Mouse (Mus musculus) thymus, postnatal 25 days (tissue): Measurements from ENCODE around the gene Pkp4.
"Not testable (repeated sequence)": the region's sequence is repeated elsewhere in the genome, so short reads cannot be mapped to it uniquely, and the experiment has no call there.

ENCODE experiments used
- DNase-seq: peaks from one replicate; pipeline ENCODE4 v3.0.0; 2022

Pkp4 gene

DNA sequence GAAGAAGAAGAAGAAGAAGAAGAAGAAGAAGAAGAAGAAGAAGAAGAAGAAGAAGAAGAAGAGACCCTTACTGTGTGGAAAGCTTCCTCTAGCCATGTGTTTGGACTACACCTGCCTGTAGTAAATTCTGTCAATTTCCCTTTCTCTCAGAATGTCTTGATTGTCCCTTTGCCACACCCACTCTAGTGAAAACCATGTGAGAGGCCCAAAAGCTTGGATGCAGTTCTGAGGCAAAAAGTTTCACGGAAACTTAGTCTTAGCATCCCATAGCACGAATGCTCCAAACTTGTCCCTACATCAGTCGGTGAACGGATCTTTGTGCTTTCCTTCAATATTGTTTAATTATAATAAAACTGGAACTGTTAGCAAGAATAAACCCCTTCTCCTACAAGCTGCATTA is 234.0 kb downstream of the Pkp4 start:
- no peak for DNase-seq

DNA sequence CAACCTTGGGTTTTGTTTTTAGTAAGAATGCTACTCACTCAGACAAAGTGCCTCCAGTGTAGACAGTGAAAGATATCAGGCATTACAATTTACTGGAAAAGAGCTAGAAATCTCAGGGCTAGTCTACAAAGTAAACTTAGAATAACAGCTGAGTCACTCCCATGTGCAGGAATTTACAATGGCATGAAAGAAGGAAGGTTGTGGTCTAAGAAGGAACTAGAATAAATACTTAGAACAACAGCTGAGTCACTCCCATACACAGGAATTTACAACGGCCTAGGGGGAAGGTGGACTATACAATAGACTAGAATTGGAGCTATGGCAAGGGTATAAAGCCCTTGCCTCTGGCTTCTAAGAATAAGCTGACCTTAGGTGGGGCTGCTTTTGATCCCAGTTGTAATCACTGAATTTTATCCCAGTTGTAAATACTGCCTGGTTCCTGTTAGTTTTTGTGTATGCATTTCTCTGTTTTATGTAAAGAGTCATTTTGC is 234.6 kb downstream of the Pkp4 start:
- DNase-seq: not testable (repeated sequence)

DNA sequence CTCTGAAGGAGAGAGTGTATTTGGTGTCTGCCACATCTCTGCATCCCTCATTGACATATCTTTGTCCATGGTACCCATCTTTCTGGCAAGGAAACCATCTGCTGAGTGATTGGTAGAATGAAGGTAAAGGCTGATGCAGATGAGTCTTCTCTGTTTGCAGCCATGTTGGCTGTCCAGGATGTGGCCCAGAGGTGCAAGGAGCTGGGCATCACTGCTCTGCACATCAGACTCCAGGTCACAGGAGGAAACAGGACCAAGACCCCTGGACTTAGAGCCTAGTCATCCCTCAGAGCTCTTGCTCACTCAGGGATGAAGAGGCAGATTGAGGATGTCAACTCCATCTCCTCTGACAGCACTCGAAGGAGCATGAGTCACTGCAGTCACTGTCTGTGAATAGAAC is 235.9 kb downstream of the Pkp4 start:
- DNase-seq: no peak

DNA sequence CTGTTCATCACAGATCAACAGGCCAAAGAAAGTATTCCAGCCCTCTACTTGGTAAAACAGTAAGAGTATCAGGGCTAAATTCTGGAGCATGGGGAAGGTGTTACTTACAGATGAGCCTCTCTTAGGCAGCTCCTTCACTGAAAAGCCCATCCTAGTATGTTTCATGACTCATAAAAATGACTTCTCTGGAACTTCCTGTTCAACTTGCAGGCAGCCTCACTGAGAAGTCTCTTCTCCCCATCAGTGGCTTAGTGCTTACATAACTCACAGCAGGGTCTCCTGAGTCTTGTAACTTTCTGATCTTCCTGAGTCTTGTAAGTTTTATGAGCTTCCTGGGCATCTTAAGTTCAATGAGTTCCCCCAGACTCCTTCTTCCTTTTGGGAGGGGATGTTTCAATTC is 236.9 kb downstream of the Pkp4 start:
- DNase-seq: no peak

DNA sequence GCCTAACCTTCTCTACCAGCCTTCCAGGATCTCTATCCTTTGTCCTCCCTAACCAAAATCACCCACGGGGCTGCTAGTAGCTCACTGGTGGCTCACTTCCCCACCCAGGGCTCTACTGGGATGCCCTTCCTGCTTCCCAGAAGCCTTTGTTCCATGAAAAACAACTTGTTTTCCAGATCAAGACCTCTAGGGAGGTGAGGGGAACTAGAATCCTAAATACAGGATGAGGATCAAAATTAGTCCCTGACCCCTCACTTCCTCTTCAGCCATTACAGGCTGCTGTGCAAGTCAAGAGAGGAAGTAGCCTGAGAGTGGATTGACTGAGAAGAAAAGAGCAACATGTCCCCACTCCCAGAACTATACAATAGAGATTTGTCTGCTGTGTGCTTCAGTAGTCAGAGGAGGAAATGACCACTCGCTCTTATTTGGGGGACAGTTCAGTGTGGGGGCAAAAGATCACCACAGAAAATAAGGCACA is 240.3 kb downstream of the Pkp4 start:
- DNase-seq: no peak

DNA sequence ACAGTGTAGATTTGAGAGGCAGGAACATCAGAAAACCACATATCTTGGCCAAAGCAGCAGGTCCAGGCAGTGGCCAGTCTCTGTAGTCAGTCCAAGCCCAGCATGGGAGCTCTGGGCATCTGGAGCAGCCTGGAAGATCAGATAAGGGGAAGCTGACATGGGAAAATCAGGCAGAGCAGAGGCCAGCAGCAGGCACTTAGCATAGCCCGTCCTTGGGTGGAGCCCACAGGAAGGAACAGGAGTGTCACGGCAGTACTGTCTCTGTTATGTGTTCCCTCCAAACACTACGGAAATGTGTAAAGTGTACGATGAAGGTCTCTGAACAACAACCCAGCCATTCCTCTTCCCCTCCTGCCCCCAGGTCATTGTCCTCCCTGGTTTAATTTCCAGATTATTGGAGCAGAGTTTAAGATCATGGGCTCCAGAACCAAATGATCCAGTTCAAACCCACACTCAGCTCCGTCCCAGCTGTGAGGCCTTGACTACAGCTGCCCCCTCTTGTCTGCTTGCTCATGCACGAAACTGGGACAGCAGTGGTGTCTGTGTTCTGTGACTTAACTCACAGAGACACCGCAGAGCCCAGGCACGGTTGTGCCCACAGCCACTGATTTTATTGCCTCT is 241.3 kb downstream of the Pkp4 start:
- DNase-seq: no peak

DNA sequence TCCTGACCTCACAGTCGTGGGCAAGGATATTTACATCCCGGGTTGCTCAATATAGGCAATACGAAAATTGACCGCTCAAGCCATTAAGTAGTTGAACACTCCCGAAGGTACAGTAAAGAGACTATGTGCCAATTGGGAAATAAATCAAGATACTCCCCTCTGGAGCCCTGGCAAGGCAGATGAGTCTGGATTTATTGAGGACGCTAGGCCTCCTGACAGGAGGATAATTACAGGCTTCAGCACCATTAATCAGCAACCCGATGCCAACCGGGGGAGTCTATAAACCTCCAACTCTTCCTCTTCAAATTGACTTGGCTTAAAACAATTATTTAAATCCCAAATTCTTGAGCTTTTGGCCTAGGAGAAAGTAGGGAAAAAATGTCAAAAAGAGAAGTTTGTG is 243.4 kb downstream of the Pkp4 start:
- DNase-seq: no peak
